Mouse (Mus musculus) lung, postnatal 0 days (tissue): ENCODE measurements around the gene Nae1.
A peak's percentile ranks its signal among the peaks of the same experiment; 100 is the strongest.

Source experiments
- CTCF ChIP-seq: IDR thresholded peaks from 2 replicates; pipeline ENCODE4 v1.5.1; 2016; ENCODE audit warnings: antibody characterized with exemption, mild to moderate bottlenecking
- EP300 ChIP-seq: IDR thresholded peaks from 2 replicates; pipeline ENCODE4 v1.6.1; 2016; ENCODE audit warnings: antibody characterized with exemption, mild to moderate bottlenecking, control low read depth

- TF ChIP-seq CTCF (peak; percentile 98), EP300 (no peak)
Measured at GRCm38 (mm10) chr8:104533971-104534778, at the start of gene Nae1, which contains the start of gene Car7.
